Mouse (Mus musculus): Measurements from ENCODE around the gene Metrn.
"Not testable (repeated sequence)": the region's sequence is repeated elsewhere in the genome, so short reads cannot be mapped to it uniquely, and the experiment has no call there.

Gene Metrn

DNA sequence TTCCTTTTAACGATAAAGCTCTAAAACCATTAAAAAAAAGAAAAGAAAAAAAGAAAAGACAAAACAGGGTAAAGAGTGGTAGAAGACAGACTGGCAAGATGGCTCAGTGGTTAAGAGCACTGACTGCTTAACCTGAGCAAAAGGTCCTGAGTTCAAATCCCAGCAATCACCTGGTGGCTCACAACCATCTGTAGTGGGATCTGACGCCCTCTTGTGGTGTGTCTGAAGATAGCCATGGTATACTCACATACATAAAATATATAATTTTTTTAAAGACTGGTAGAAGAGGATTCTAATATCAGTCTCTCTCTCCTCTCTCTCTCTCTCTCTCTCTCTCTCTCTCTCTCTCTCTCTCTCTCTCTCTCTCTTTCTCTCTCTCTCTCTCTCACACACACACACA is 10.5 kb upstream of the Metrn start:
- in situ Hi-C loops (cut with MboI), result not testable (repeated sequence)

DNA sequence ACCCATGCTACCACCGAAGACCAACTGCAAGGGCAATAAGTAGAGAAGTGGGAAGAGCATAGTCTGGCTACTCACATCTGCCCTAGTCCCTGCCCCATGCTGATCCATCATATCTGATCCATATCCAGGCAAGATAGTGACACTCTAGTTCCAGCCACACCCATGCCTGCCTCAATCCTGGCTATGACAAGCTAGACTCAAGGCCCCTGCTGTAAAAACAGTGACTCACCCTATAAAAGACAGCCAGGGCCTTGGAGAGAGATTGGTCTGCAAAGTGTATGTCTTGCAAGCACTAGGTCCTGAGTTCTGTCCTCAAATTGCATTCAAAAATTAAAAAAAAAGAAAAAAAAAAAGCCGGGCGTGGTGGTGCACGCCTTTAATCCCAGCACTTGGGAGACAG is 9.6 kb upstream of the Metrn start:
- in situ Hi-C loops (cut with MboI), result no loop called here

DNA sequence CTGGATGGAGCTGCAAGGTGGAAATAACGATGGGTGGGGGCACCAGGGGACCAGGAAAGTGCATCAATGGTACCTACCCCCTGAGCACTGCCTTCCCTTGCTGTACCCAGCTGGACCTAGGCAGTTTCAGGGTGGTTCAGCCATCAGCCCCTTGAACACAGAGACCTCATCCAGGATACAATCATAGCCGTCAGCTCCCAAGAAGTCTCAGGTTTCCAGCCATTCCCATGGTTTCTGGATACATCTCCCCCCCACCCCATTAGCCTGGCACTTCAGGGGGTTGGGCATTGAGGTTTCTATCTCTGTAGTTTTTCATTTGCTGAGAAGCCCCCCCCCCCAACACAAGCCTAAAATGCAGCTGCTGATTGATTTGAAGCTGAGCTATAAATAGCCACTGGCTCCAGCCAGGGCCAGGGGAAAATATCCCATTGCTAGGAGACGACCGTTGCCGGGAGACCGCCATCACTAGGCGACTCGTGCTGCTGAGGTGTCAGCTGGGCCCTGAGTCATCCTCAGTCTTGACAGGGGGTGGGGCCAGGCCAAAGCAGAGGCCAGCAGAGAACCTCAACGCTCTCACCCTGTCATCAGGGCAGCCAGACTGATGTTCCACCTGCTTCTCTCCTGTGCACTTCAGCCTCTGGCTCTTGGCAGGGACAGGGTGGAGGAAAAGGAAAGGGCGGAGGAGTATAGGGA is 6.0 kb upstream of the Metrn start:
- in situ Hi-C loops (cut with MboI), result loop anchor here (5.0 kb wide), 1 partner anchor 36 kb away; no protein-coding TSS in a partner anchor

DNA sequence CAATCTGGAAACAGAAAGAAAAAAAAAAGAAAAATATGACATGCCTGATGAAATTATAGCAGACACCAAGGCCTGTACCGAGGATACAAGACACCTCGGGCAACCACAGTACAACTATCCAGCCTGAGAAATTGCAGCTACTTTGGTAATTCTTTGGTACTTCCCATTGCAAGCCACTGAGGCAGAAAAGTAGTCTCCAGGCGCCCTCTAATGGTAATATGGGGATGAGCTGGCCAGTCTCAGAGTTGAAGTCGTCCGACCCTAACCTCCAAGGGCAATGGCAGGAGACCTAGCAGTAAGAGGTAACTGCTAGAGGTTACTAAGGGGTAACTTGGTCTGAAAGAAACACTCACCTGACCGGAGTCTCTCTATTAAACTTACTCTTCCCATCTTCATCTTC is 4.1 kb upstream of the Metrn start:
- in situ Hi-C loops (cut with MboI), result loop anchor here (5.0 kb wide), 1 partner anchor 34 kb away; no protein-coding TSS in a partner anchor

DNA sequence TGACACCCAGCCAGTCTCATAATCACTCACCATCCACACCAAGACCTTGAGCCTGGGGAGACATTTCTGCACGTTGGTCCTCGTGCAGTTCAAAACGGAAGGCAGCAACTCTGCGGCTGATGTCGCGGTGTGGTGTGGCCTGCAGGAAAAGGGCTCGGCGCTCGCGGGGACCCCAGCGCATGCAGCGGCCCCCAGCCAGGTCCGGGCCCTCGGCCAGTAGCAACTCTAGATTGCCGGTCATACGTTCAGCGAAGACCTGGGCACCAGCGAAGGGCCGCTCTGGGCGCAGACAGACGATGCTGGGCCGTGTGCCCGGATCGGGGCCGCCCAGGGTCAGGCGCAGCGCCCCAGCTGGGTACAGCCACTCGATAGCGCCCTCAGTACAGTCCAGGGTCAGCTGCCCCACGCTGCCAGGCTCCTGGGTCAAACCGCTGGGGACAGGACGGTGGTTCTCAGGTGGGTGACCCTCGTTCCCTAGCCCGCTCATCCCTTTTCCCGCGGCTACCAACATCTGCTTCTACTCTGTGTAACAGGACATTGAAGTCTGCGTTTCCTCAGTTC is 645 bp downstream of the Metrn start:
- in situ Hi-C loops (cut with MboI), result no loop called here

DNA sequence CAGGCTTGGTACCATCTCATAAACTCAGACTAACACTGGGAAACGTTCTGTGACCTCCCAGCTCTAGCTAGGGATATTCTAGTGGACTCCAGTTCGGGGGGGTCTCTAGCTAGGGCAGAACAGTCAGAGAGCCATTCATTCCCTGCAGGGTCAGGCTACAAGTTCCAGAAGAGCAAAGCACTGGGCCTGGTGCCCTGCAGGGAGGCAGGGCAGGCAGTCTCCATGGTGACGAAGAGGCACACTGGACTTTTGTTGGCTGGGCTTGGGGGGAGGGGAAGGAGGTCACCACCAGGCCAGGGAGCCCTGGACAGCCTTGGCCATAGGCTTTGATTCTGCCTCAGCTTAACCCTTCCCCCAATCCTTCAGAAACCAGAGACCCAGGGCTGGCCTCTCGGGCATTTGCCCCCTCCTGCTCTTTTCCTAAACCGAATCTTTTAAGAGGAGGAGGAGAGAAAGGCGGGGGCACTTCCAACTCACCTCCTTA is 1.3 kb downstream of the Metrn start, which contains the start of gene AC134908.4:
Gene AC134908.4 (minus strand): TSS at position 51 of the 484 bp plus-strand sequence.
- in situ Hi-C loops (cut with MboI), result no loop called here

DNA sequence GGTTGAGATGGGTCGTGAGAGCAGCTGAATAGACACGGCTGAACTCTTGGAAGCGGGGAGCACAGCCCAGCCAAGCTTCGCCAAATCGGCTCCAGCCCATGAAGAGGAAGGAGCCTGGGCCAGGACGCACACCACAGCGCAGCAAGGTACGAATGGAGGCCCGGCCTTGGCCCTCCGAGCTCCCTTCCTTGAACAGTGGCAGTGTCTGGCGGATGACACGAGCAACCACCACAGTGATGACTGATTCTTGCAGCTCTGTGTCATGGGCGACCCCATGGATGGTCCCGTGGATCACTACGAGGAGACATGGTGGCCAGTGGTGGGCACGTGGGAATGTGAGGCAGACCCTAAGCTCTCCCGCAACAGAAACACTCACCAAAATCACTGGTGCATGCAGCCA is 1.9 kb downstream of the Metrn start:
- in situ Hi-C loops (cut with MboI), result no loop called here

DNA sequence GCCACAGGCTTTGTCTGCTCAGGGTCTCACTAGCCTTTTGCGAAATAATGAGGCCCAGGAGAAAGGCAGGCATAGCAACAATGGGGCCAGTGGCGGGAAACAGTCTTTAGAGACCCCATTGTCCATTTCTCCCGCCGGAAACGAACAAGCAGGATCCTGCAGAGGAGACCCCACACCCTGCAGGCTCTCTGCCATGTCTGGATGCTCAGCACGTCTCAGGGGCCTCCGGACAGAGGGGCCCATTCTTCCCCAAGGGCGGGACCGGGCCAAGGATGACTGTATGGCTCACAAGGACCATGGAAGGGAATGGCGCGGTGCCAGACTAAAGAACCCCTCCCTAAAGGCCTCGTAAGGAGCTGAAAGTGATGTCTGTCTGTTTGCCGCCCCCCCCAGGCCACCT is 2.7 kb downstream of the Metrn start:
- in situ Hi-C loops (cut with MboI), result no loop called here

DNA sequence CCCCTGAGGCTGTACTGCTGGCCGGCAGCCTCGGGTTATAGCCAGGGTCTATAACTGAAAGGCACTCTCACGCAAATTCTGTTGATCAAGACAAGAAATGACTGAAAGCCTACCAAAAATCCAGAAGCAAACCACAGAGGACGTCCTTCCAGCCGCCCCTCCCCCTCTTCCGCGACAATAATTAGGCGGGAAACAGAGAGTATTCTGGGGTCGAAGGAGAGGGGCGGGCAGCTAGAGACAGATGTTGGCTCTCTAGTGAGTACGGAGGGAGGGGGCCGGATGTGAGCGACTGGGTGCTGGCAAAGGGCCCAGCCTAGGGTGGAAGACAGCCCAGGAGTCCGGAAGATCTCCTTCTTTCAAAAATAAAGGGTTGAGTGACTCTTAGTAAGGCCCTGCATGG is 4.3 kb downstream of the Metrn start, which contains the start of gene Fam173a:
Gene Fam173a (minus strand): TSS at position 287 of the 400 bp plus-strand sequence.
- in situ Hi-C loops (cut with MboI), result no loop called here

DNA sequence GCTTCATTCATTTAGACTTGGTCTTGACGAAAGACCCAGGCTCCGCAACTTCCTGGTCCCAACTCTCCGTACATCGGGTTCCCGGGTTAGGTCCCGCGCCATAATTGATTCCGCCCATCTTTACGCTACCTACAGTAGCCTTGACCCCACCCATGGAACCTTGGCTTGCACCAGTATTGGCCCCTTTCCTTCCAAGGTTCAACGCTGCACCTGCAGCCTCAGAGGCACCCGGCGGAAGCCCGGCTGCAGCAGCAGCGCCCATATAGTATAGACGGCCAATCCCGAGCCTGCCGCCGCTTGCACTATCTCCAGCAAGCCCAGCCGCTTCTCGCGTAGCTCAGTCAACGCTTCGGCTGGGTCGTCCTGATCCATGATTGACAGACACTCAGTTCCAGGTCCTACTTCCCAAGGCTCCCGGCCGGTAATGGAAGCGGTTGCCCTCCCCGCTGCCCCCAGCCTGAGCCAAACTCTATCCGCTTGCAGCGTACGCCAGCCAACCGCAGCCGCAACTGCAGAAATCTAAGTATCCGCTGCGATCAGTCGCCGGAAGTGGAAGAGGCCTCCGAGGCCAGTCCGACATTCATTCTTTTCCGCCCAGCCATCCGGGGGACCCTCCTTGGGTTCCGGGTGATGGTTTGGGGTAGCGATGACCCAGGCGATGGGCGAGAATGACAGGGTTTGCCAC is 5.0 kb downstream of the Metrn start:
- in situ Hi-C loops (cut with MboI), result no loop called here

DNA sequence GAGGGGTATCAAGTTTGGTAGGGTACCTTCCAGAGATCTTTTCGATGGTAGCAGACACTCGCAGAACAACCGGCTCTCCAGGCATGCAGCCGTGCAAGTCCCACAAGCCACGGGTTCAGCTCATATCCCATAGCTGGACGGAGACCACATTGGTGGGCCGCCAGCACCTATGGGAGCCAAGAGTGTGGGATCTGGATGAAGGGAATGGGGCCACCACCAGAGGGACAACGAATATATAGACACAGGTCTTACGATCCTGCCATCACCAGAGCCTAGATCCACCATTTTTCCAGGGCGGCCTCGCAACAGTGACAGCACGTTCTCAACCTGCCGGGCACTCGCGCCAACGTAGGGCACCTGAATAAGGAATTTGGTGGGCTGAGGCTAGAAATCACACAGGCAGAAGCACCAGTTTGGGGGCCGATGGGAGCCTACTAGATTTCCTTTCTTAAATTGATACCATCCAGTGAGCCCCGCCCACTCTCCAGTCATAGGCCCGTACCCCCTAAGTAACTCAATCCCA is 5.6 kb downstream of the Metrn start:
- in situ Hi-C loops (cut with MboI), result no loop called here

DNA sequence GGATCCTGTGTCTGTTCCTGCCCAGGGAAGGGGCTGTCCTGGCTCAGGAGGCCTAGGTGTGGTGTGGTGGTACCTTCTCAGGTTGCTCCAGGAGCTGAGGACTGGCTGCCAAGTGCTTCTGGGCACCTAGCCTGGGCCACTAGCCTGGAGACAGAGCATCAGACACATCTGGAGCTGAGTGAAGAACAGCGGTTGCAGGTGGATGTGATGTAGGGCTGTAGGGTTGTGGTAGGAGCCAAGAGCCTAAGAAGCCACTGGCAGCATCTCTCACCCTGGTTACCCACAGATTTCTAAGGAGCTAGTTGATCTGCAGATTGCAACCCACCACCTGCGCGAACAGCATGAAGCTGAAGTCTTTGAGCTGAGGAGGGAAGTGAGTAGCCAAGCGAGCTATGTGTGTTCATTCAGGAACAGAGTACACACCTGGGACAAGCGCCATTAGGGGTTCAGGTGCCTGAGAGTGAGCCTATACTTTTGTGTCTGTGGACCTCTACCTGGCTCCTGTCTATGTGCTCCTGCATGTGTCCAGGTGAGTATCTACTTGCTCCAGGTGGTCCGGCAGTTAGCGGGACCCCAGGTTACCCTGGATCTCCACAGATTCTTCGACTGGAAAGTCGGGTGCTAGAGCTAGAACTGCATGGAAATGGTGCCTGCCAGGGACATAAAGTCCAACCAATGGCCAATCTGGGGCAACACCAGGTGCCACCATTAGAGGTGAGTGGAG is 10.0 kb downstream of the Metrn start:
- in situ Hi-C loops (cut with MboI), result no loop called here

DNA sequence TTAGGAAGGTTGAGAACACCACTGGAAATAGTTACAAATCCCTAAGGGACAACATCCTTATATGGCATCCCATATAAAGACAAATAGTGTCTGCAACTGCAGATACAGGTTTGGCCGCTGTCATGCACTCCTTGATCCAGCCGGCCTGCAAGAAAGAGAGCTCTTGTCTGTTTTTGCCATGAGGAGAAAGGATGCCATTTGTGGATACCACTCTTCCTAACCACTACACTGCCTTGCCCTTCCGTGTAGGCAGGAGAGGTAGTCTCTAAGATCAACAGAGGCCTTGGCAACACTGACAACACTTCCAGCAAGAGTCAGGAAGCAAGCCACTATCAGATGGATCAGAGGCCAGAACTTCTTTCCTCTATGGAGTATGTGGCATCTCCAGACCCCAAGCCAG is 10.7 kb downstream of the Metrn start, which contains the start of gene Ccdc78:
Gene Ccdc78 (plus strand): TSS at position 301 of the 400 bp plus-strand sequence.
- in situ Hi-C loops (cut with MboI), result no loop called here

DNA sequence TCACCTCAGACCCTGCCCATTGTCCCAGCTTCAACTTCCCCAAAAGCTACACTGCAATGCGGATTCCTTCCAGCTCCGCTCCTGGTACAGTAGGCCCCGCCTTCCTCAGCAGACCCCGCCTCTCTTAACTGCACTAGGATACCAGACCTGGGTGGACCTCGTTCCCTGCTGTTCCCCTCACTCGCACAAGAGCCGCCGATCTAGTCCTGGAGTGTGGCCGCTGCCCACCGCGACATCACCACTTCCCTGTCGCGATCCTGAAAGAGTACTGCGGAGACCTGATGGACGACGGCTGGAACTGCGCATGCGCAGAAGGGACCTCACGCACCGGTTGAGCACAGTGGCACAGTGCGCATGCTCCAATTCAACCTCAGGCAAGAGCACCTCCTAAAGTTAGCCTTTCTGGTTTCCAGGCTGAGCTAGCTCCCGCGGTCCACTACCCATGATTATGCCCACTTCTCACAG is 11.6 kb downstream of the Metrn start, which contains the start of gene Haghl:
Gene Haghl (minus strand): TSS at position 393 of the 465 bp plus-strand sequence.
- in situ Hi-C loops (cut with MboI), result no loop called here

DNA sequence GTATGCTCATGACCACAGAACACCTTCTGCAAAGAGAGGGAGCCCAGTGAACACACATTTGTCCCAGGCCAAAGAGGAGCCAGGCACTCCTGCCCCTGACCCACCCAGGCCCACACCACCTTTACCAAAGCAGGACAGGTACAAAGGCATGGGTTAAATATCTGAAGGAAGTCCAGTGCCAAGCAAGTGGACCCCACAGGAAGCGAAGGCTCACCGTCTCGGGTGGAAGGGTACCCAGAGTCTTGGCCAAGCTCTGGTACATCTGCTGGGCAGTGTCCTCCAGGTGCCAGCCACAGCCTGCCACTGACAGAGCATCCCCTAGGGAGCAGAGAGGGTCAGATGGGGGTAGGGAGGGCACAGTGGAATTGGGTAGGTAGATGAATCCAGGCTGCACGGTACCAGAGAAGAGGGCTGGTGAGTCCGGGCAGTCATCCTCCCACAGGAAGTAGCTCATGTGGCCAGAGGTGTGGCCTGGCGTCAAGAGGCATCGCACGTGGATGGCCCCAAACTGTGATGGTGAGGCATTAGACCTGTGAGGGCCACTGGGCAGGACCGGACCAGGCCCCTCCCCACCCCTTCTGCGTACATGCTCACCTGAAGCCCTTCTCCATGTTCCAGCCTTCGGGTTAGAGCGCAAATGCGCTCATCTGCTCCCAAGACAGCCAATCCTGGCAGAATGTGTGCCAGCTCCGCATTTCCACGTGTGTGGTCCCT is 12.9 kb downstream of the Metrn start:
- in situ Hi-C loops (cut with MboI), result no loop called here

DNA sequence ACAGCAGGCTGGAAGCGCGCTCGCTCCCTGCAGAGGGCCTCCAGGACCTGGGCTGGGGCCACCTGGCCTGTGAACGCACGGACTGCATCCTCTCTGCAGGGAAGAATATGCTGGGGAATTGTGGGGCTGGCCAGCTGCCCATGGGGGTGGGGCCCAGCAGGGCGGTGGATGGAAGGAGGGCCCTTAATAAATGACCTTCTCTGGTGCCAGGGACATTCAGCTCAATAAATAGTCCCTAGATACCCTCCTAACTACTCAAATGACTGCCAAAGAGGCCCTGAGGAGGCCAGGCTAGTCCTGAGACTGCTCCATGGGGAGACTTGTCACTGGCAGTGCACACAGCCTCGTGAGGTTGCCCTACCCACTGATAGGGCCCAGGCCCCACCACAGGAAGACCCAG is 13.8 kb downstream of the Metrn start:
- in situ Hi-C loops (cut with MboI), result no loop called here

DNA sequence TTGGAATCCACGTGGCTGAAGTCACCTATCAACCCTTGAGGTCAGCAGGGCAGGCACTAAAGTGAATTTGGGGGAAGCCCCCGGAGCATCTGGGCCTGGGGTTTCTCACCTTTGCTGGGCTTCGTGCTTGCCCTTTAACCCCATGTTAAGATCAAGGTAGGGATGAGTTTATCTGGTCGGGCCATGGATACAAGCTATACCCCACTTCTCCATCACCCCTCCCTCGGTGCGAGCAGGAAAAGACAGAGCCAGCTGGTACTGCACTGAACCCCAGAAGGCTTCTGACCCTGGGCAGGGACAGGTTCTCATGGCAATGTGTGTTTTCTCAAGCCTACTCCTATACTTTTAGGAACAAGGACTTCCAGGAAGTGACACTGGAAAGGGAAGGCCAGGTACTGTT is 15.6 kb downstream of the Metrn start:
- in situ Hi-C loops (cut with MboI), result no loop called here

DNA sequence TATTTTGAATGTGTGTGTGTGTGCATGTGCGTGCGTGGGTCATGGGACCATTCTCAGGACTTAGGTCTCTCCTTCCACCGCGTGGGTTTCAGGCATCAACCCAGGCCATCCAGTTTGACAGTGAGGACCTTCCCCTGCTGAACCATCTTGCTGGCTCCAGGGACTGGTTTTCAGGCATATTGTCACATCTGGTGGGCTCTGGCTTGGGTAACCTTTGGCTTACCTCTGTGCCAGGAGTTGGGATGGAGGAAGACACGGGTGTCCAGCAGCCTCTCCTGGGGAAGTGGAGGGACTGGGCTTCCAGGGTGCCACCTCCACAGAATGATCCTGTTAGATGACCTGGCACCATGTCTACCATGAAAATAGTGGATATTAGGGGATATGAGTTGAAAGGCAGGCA is 19.0 kb downstream of the Metrn start:
- in situ Hi-C loops (cut with MboI), result no loop called here

DNA sequence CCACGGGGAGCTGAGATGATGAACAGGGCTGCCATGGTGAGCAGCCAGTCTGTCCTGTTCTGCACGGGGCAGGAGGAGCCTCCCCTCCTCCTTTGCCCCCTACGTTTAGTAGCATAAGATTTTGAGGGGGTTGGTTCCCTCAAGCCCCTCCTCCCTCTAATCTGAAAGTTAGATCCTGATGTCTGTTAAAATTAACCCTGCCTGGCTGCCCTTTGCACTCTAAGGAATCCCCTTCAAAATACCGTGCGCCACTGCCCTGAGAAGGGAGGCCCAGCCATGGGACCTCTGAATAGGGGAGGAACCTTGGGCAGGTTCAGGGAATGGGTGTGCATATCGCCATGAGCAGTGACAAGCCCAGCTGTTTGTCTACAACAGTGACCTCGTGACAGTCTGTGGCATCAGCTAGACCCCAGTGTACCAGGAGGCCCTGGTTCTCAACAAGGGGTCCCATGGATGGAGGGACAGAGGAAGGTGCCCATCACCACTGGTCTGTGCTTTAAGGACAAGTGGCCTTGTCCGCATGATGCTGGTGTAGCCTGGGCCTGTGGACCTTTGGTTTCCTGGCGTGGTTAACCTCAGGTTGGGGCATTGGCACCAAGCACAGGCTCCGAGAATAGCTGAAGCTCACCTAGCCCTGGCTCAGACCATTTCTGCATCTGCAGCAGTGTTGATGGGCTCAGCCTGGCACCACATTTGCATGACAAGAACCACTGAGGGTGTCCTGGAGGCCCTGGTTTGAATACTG is 21.4 kb downstream of the Metrn start:
- in situ Hi-C loops (cut with MboI), result no loop called here

DNA sequence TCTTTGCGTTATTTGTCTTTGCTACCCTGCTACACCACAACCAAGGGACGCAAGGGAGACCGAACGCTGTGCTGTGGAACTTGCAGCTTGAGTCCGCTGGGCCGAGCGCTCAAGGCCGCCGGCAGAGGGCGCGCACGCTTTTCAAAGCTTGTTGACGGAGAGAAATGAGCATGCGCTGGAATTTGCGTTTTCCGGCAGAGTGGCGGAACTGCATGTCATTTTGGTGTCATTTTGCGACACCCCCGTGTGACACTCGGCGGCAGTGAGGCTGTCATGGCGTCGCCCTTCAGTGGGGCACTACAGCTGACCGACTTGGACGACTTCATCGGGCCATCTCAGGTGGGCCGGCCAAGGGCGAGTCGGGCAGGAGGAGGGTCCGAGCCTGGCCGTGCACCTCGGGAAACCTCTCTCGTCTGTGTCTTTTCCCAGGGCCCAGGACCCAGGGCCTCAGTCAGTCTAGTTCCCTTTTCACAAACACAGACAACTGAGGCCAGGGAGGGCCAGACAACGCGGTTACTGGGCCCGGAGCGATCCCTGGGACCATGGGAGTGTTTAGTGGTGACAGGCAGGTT is 23.3 kb downstream of the Metrn start, which contains the start of gene Narfl:
Gene Narfl (plus strand): TSS at position 228 of the 572 bp plus-strand sequence.
- in situ Hi-C loops (cut with MboI), result no loop called here

All from mature B cell (primary cell).